Mouse (Mus musculus): ENCODE measurements around the gene Il17rb. TPM values are rescaled to one million over a fixed set of nuclear protein-coding genes. Genes with fewer than 3 reads are reported as not detected.

Gene Il17rb
- polyA plus RNA-seq, 1 experiment = 0.04 TPM

DNA sequence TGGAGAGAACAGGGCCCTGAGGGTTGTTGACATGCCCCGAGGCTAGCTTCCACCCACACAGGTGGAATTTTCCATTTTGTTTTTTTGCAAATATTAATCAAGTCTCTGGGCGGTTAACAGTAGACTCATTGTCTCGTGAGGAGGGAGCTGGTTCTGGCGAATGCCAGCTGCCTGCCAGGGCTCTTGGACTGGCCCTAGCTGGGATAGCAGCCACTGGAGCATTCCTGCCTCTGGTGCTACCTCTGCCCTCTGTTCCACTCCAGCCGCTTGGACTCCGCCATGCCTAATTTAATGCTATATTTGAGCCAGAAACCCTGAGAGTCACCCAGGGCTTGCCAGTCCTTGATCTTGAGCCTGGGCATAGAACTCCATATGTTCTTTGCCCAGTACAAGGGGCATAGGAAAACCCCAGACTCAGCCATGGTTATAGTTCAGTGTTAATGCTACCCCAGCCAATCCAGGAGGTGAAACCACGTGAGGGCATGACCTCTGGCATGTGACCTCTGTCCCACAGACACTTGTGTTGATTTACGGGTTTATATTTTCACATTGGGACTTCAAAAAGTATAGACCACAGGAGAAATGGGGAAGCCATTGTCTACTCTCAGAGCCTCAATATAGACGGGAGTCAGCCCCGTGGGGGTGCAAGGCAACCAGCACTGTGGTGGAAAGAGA, 3.3 kb upstream of the Il17rb start:
- Histone ChIP-seq H3ac (ENCODE audit: control insufficient read depth, insufficient read length) (no peak overlapping the region), H3K36me3 (ENCODE audit: control insufficient read depth, insufficient read depth) (no peaks in the 10 kb centered on the region), H3K79me2 (ENCODE audit: control insufficient read depth, insufficient read depth) (no peaks in the 10 kb centered on the region), H3K4me2 (ENCODE audit: low read depth) (no peak overlapping the region), H3K27me3 (ENCODE audit: control insufficient read depth, insufficient read depth, insufficient read length) (peaks cover 51% of the 10 kb centered on the region), H3K4me3 (no peak overlapping the region)
- TF ChIP-seq REST (IDR thresholded peaks at IDR 0.05; ENCODE audit: insufficient read depth, insufficient read length) = no peak
- TF ChIP-seq MYOG (IDR thresholded peaks at IDR 0.05; ENCODE audit: control insufficient read depth in 1 of 3, insufficient read depth in 1 of 3, insufficient read length in 2 of 3, low read depth in 2 of 3) = no peak
- TF ChIP-seq TCF3 (IDR thresholded peaks at IDR 0.05; ENCODE audit: insufficient read length, low read depth) = no peak
- no peak for TF ChIP-seq CEBPB (IDR thresholded peaks at IDR 0.05; ENCODE audit: insufficient read depth, poor library complexity, severe bottlenecking)

GRCm38 (mm10) chr14:30009864-30010560, 1.3 kb upstream of the Il17rb start:
- H3K4me2 ChIP-seq (ENCODE audit: low read depth) = no peak overlapping the region
- no peak overlapping the region for H3ac ChIP-seq (ENCODE audit: control insufficient read depth, insufficient read length)
- no peaks in the 10 kb centered on the region for H3K36me3 ChIP-seq (ENCODE audit: control insufficient read depth, insufficient read depth)
- no peaks in the 10 kb centered on the region for H3K79me2 ChIP-seq (ENCODE audit: control insufficient read depth, insufficient read depth)
- H3K27me3 ChIP-seq (ENCODE audit: control insufficient read depth, insufficient read depth, insufficient read length) = peaks cover 51% of the 10 kb centered on the region
- TF ChIP-seq CEBPB (IDR thresholded peaks at IDR 0.05; ENCODE audit: insufficient read depth, poor library complexity, severe bottlenecking) = no peak
- TF ChIP-seq REST (IDR thresholded peaks at IDR 0.05; ENCODE audit: insufficient read depth, insufficient read length) = no peak
- TF ChIP-seq POLR2A (IDR thresholded peaks at IDR 0.05; ENCODE audit: insufficient read length, low read depth) = no peak
- no peak for TF ChIP-seq MAX (IDR thresholded peaks at IDR 0.05; ENCODE audit: low read depth)
- TF ChIP-seq E2F4 (IDR thresholded peaks at IDR 0.05; ENCODE audit: insufficient read depth) = no peak
- no peak for TF ChIP-seq POLR2AphosphoS2 (IDR thresholded peaks at IDR 0.05; ENCODE audit: insufficient read length, low read depth)
- no peak for TF ChIP-seq TCF3 (IDR thresholded peaks at IDR 0.05; ENCODE audit: insufficient read length, low read depth)
- TF ChIP-seq USF1 (IDR thresholded peaks at IDR 0.05; ENCODE audit: low read depth) = no peak
- H3K4me3 ChIP-seq = no peak overlapping the region

- Histone ChIP-seq H3K27me3 (ENCODE audit: control insufficient read depth, insufficient read depth, insufficient read length) (peaks cover 14% of the 10 kb centered on the region), H3K4me3 (no peak overlapping the region), H3K79me2 (ENCODE audit: control insufficient read depth, insufficient read depth) (no peaks in the 10 kb centered on the region), H3ac (ENCODE audit: control insufficient read depth, insufficient read length) (no peak overlapping the region), H3K4me2 (ENCODE audit: low read depth) (no peak overlapping the region), H3K36me3 (ENCODE audit: control insufficient read depth, insufficient read depth) (no peaks in the 10 kb centered on the region)
- TF ChIP-seq MYOD1 (IDR thresholded peaks at IDR 0.05; ENCODE audit: control insufficient read depth in 1 of 3, insufficient read length in 2 of 3, low read depth in 2 of 3) (no peak), MAX (IDR thresholded peaks at IDR 0.05; ENCODE audit: low read depth) (no peak), POLR2AphosphoS2 (IDR thresholded peaks at IDR 0.05; ENCODE audit: insufficient read length, low read depth) (no peak), SRF (IDR thresholded peaks at IDR 0.05; ENCODE audit: control insufficient read depth, insufficient read length, low read depth) (no peak)
Observed at GRCm38 (mm10) chr14:29999475-29999811, 9.3 kb downstream of the Il17rb start.

DNA sequence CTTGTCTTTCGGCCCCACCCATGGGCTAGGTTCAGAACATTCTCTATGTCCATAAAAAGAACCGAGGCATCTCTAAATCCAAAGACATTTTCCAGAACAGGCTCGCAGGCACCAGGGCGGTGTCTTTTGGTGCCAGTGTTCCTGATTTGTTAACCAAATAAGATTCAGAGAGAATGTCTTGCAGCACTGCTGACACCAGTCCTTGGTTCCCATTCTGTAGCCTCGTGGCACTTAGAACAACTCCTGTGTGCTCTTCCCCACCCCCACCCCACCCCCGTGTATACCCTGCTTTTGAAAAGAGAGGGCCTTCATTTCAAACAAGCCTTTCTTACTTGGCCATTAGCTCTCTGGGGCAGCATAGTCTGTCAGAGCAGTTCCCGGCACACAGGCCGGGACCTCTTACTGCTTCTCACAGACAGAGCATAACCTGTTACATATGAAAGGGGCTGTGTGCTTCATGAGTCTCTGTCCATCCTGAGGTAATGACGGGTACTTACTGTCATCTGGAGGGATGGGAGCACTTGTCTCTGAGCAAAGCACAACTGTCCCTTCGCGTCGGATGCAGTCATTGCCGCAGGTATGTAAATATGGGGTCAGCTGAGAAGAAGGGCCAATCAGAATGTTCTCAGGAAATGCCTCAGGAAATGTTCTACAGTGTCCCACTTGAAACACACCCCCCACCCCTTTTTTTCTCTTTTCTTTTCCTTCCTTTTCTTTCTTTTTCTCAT, 9.8 kb downstream of the Il17rb start:
- Histone ChIP-seq H3K4me3 (no peak overlapping the region), H3K79me2 (ENCODE audit: control insufficient read depth, insufficient read depth) (no peaks in the 10 kb centered on the region), H3K4me2 (ENCODE audit: low read depth) (no peak overlapping the region), H3ac (ENCODE audit: control insufficient read depth, insufficient read length) (no peak overlapping the region), H3K36me3 (ENCODE audit: control insufficient read depth, insufficient read depth) (peaks cover under 1% of the 10 kb centered on the region), H3K27me3 (ENCODE audit: control insufficient read depth, insufficient read depth, insufficient read length) (peaks cover 9% of the 10 kb centered on the region)
- TF ChIP-seq E2F4 (IDR thresholded peaks at IDR 0.05; ENCODE audit: insufficient read depth) (no peak), REST (IDR thresholded peaks at IDR 0.05; ENCODE audit: insufficient read depth, insufficient read length) (no peak), POLR2A (IDR thresholded peaks at IDR 0.05; ENCODE audit: insufficient read length, low read depth) (no peak), MAX (IDR thresholded peaks at IDR 0.05; ENCODE audit: low read depth) (no peak), CEBPB (IDR thresholded peaks at IDR 0.05; ENCODE audit: insufficient read depth, poor library complexity, severe bottlenecking) (no peak), POLR2AphosphoS2 (IDR thresholded peaks at IDR 0.05; ENCODE audit: insufficient read length, low read depth) (peak; percentile 53), SRF (IDR thresholded peaks at IDR 0.05; ENCODE audit: control insufficient read depth, insufficient read length, low read depth) (no peak)

DNA sequence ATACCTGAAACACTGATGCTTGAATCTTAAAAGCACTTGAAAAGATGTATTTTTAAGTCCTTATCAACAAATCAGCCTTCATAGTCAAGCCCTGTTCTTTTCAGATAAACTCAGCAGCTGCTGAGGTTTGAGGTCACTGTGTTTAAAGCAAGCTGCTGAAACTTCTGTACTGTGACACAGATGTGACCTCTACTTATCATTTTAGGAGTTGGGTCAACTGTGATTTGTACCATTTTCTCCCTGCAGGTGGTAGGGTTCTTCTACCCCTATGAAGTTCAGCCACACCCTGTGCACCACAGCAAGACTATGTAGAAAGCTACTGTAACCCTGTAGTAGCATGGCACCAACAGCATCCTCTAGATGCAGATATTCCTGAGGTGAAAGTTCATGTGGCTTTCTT, 11.4 kb downstream of the Il17rb start:
- Histone ChIP-seq H3K79me2 (ENCODE audit: control insufficient read depth, insufficient read depth) (no peaks in the 10 kb centered on the region), H3ac (ENCODE audit: control insufficient read depth, insufficient read length) (no peak overlapping the region), H3K4me2 (ENCODE audit: low read depth) (no peak overlapping the region), H3K36me3 (ENCODE audit: control insufficient read depth, insufficient read depth) (peaks cover 12% of the 10 kb centered on the region), H3K4me3 (no peak overlapping the region), H3K27me3 (ENCODE audit: control insufficient read depth, insufficient read depth, insufficient read length) (no peaks in the 10 kb centered on the region)
- TF ChIP-seq MAX (IDR thresholded peaks at IDR 0.05; ENCODE audit: low read depth) (no peak), CEBPB (IDR thresholded peaks at IDR 0.05; ENCODE audit: insufficient read depth, poor library complexity, severe bottlenecking) (no peak), TCF12 (IDR thresholded peaks at IDR 0.05; ENCODE audit: insufficient read depth, poor library complexity, severe bottlenecking) (no peak), MYOG (IDR thresholded peaks at IDR 0.05; ENCODE audit: control insufficient read depth in 1 of 3, insufficient read depth in 1 of 3, insufficient read length in 2 of 3, low read depth in 2 of 3) (no peak), POLR2AphosphoS2 (IDR thresholded peaks at IDR 0.05; ENCODE audit: insufficient read length, low read depth) (no peak)

Measured in myocyte (in vitro differentiated cells).